Mouse (Mus musculus) T-cell, adult 66 days (primary cell): Measurements from ENCODE around the gene Sptbn1. TPM values are rescaled to one million over a fixed set of nuclear protein-coding genes. Genes with fewer than 3 reads are reported as not detected.

Experiments used
- total RNA-seq, 2 experiments: library from RNA; stranded (reverse); gene quantifications; 3 replicates in 1 of 2; 4 replicates in 1 of 2; pipeline ENCODE4 v1.2.4; 2023

Sptbn1 gene
- 100 to 1,000 TPM; 261 to 266 TPM for total RNA-seq

DNA sequence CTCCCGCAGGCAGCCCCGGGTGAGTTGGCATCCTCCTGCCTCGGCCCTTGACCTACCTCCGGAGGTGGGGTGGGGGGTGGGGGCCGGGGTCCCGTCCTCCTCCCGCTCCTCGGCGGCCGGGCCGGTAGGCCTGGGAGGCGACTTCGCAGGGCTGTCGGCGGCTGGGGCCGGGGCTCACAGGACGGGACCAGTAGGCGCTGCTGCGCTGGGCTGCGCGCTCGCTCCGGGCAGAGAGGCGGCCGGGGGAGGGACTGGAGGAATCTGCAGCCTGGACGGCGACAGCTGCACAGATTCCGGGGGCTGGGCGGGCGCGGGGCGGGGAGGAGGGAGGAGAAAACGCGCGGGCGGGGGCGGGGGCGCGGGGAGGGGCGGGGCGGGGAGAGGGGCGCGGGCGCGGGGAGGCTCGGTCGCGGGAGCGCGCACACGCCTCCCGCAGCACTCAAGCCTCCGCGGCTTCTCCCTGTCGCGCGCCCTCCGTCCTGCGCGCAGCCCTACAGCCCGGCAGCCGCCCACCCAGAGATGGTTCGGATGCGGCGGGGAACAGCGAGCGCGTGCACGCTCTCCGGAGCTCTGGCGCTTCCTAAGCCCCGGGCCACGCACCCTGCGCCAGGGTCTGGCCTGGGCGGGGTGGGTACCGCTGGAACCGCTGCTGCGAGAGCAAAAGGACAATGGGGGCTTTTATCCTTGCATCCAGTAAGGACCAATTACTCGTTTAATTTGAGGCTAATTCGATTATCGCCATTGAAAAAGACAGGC lies at the start of gene Sptbn1:
TSS of gene Sptbn1 (minus strand) at position 284 of the 756 bp plus-strand sequence.

Other genes starting within 250 kb of the Sptbn1 start
- 1 to 10 TPM; 1.0 to 1.5 TPM for gene Eml6, start 242.1 kb downstream of the Sptbn1 start, total RNA-seq
- not detected for gene 4930505A04Rik, start 203.7 kb upstream of the Sptbn1 start, total RNA-seq